Mouse (Mus musculus): ENCODE measurements at regions not wholly inside any gene's neighbourhood (a gene's known extent, or its start where the extent isn't known, plus 50 kb on each side); places are given as distances from the start of the nearest gene placed in this dataset.
A peak's percentile ranks its signal among the peaks of the same experiment; 100 is the strongest.

GRCm38 (mm10) chr2:95232135-95232772, 794.3 kb upstream of the Api5 start:
- DNase-seq, result peak; percentile 64

GRCm38 (mm10) chr2:95231739-95232134, 793.8 kb upstream of the Api5 start:
- DNase-seq, result no peak

- DNase-seq, result no peak
Measured at GRCm38 (mm10) chr2:95229386-95229785, 791.5 kb upstream of the Api5 start.

GRCm38 (mm10) chr2:95210216-95210941, 772.4 kb upstream of the Api5 start:
- DNase-seq, result no peak

All from heart, postnatal 4 days (tissue).